Mouse (Mus musculus): ENCODE results near the gene Il16.

The Il16 gene

GRCm38 (mm10) chr7:83745413-83746106 lies at the start of gene Il16:
Gene Il16, minus strand, starts transcription at chr7:83745726.
- no peak for DNase-seq (ENCODE audit: low spot score in 2 of 2)

GRCm38 (mm10) chr7:83794705-83795104 lies 49.2 kb upstream of the Il16 start, which contains the start of gene Cfap161:
Gene Cfap161, minus strand, starts transcription at chr7:83794880.
- DNase-seq (ENCODE audit: low spot score in 2 of 2) = peak in 1 of 2 experiments; percentile 46

GRCm38 (mm10) chr7:83794006-83794683 lies 48.6 kb upstream of the Il16 start:
- no peak for DNase-seq (ENCODE audit: low spot score in 2 of 2)

GRCm38 (mm10) chr7:83780881-83781280 lies 35.4 kb upstream of the Il16 start:
- DNase-seq (ENCODE audit: low spot score in 2 of 2) = no peak

GRCm38 (mm10) chr7:83780026-83780425 lies 34.5 kb upstream of the Il16 start:
- DNase-seq (ENCODE audit: low spot score in 2 of 2) = no peak

- no peak for DNase-seq (ENCODE audit: low spot score in 2 of 2)
Observed at GRCm38 (mm10) chr7:83779028-83779427, 33.5 kb upstream of the Il16 start.

GRCm38 (mm10) chr7:83778516-83778915 lies 33.0 kb upstream of the Il16 start:
- no peak for DNase-seq (ENCODE audit: low spot score in 2 of 2)

GRCm38 (mm10) chr7:83774721-83775120 lies 29.2 kb upstream of the Il16 start:
- no peak for DNase-seq (ENCODE audit: low spot score in 2 of 2)

- DNase-seq (ENCODE audit: low spot score in 2 of 2) = no peak
Observed at GRCm38 (mm10) chr7:83763674-83764073, 18.1 kb upstream of the Il16 start.

GRCm38 (mm10) chr7:83762336-83762735 lies 16.8 kb upstream of the Il16 start:
- DNase-seq (ENCODE audit: low spot score in 2 of 2) = no peak

- no peak for DNase-seq (ENCODE audit: low spot score in 2 of 2)
Observed at GRCm38 (mm10) chr7:83751055-83751454, 5.5 kb upstream of the Il16 start.

- no peak for DNase-seq (ENCODE audit: low spot score in 2 of 2)
Observed at GRCm38 (mm10) chr7:83748405-83748804, 2.9 kb upstream of the Il16 start.

- no peak for DNase-seq (ENCODE audit: low spot score in 2 of 2)
Observed at GRCm38 (mm10) chr7:83746107-83746687, 671 bp upstream of the Il16 start.

GRCm38 (mm10) chr7:83745065-83745412 lies 487 bp downstream of the Il16 start:
- no peak for DNase-seq (ENCODE audit: low spot score in 2 of 2)

GRCm38 (mm10) chr7:83744250-83744649 lies 1.3 kb downstream of the Il16 start:
- DNase-seq (ENCODE audit: low spot score in 2 of 2) = no peak

GRCm38 (mm10) chr7:83742690-83743089 lies 2.8 kb downstream of the Il16 start:
- no peak for DNase-seq (ENCODE audit: low spot score in 2 of 2)

GRCm38 (mm10) chr7:83742026-83742425 lies 3.5 kb downstream of the Il16 start:
- DNase-seq (ENCODE audit: low spot score in 2 of 2) = no peak

GRCm38 (mm10) chr7:83739680-83740310 lies 5.7 kb downstream of the Il16 start:
- no peak for DNase-seq (ENCODE audit: low spot score in 2 of 2)

GRCm38 (mm10) chr7:83738623-83739462 lies 6.7 kb downstream of the Il16 start:
- DNase-seq (ENCODE audit: low spot score in 2 of 2) = no peak

GRCm38 (mm10) chr7:83737914-83738490 lies 7.5 kb downstream of the Il16 start:
- DNase-seq (ENCODE audit: low spot score in 2 of 2) = no peak

All from frontal cortex, postnatal 10 days (tissue).